Mouse (Mus musculus) lung, adult 2 months (tissue): ENCODE results near the gene Cgnl1. TPM values are rescaled to one million over a fixed set of nuclear protein-coding genes. Genes with fewer than 3 reads are reported as not detected.
A peak's percentile ranks its signal among the peaks of the same experiment; 100 is the strongest.

Source experiments
- DNase-seq: peaks from one replicate; pipeline ENCODE4 v3.0.0; 2022
- H3K4me1 ChIP-seq: fragments of 200-500 bp; 2 replicates; pipeline ENCODE4 v1.6.1; 2011; ENCODE audit warnings: low read length; ENCODE audit not compliant: control insufficient read depth, insufficient read depth
- H3K4me3 ChIP-seq: fragments of 200-500 bp; replicated peaks from 2 replicates; pipeline ENCODE3; 2011; ENCODE audit warnings: low read depth, mild to moderate bottlenecking, control low read depth, low read length; ENCODE audit errors: extremely low read depth
- CTCF ChIP-seq: fragments of 200-500 bp; IDR thresholded peaks from 2 replicates; pipeline ENCODE4 v1.5.1; 2011; ENCODE audit warnings: mild to moderate bottlenecking, low read length, control low read depth; ENCODE audit not compliant: insufficient read depth
- POLR2A ChIP-seq: fragments of 200-500 bp; IDR thresholded peaks from 2 replicates; pipeline ENCODE4 v1.6.1; 2011; ENCODE audit warnings: low read depth, mild to moderate bottlenecking, control low read depth, low read length, borderline replicate concordance; ENCODE audit errors: extremely low read depth
- WGBS: fragments of 180-500 bp; shearing (Covaris S2); methylation state at CpG from one replicate; pipeline ENCODE4 v1.1.7; 2018; 5-methylcytosine and 5-hydroxymethylcytosine counted together
- polyA plus RNA-seq: library from polyadenylated mRNA; depleted of rRNA; stranded (reverse); fragments of >200 nt; gene quantifications from 2 replicates; pipeline ENCODE4 v1.2.3, GENCODE M21; 2012

Gene Cgnl1
- polyA plus RNA-seq, 1 experiment: 32.9 TPM

- Histone ChIP-seq H3K4me1 (peaks cover 13% of the 10 kb centered on the region), H3K4me3 (peak overlapping the region; percentile 19)
- DNase-seq: no peak
- TF ChIP-seq CTCF (no peak), POLR2A (no peak)
- WGBS: 23% methylated on average over 9 of the region's 9 CpGs
These were observed 1.7 kb downstream of the Cgnl1 start for GRCm38 (mm10) chr9:71769701-71770100.

GRCm38 (mm10) chr9:71768119-71768518, 3.3 kb downstream of the Cgnl1 start:
- DNase-seq: no peak
- WGBS: 83% methylated on average over 1 of the region's 1 CpGs
- no peak overlapping the region for H3K4me3 ChIP-seq
- H3K4me1 ChIP-seq: peaks cover 13% of the 10 kb centered on the region
- no peak for TF ChIP-seq CTCF
- TF ChIP-seq POLR2A: no peak

- H3K4me3 ChIP-seq: no peak overlapping the region
- DNase-seq: no peak
- peaks cover 13% of the 10 kb centered on the region for H3K4me1 ChIP-seq
- no peak for TF ChIP-seq POLR2A
- TF ChIP-seq CTCF: no peak
- WGBS: 70% methylated on average over 2 of the region's 2 CpGs
These were observed 4.5 kb downstream of the Cgnl1 start for GRCm38 (mm10) chr9:71766902-71767301.

- 67% methylated on average over 8 of the region's 8 CpGs for WGBS
- no peak for DNase-seq
- TF ChIP-seq POLR2A (no peak), CTCF (no peak)
- Histone ChIP-seq H3K4me3 (no peak overlapping the region), H3K4me1 (peaks cover 12% of the 10 kb centered on the region)
These were observed 5.1 kb downstream of the Cgnl1 start for GRCm38 (mm10) chr9:71766306-71766705.

- no peak overlapping the region for H3K4me3 ChIP-seq
- TF ChIP-seq POLR2A (no peak), CTCF (no peak)
- WGBS: 61% methylated on average over 11 of the region's 11 CpGs
- DNase-seq: no peak
- H3K4me1 ChIP-seq: peaks cover 10% of the 10 kb centered on the region
These were observed 6.9 kb downstream of the Cgnl1 start for GRCm38 (mm10) chr9:71764551-71764950.

GRCm38 (mm10) chr9:71763273-71763672, 8.1 kb downstream of the Cgnl1 start:
- TF ChIP-seq POLR2A (no peak), CTCF (no peak)
- WGBS: 45% methylated on average over 1 of the region's 1 CpGs
- DNase-seq: no peak
- Histone ChIP-seq H3K4me3 (no peak overlapping the region), H3K4me1 (peaks cover 3% of the 10 kb centered on the region; the same call in 1 of the 2 replicates)

GRCm38 (mm10) chr9:71761663-71762062, 9.7 kb downstream of the Cgnl1 start:
- no peak for DNase-seq
- WGBS: 91% methylated on average over 4 of the region's 4 CpGs
- TF ChIP-seq CTCF (no peak), POLR2A (no peak)
- Histone ChIP-seq H3K4me1 (peaks cover 5% of the 10 kb centered on the region), H3K4me3 (no peak overlapping the region)

GRCm38 (mm10) chr9:71760518-71761141, 10.8 kb downstream of the Cgnl1 start:
- DNase-seq: no peak
- H3K4me1 ChIP-seq: peaks cover 5% of the 10 kb centered on the region
- TF ChIP-seq CTCF (no peak), POLR2A (no peak)
- 59% methylated on average over 14 of the region's 14 CpGs for WGBS
- no peak overlapping the region for H3K4me3 ChIP-seq

GRCm38 (mm10) chr9:71759893-71760292, 11.5 kb downstream of the Cgnl1 start:
- Histone ChIP-seq H3K4me3 (no peak overlapping the region), H3K4me1 (peaks cover 5% of the 10 kb centered on the region)
- peak; percentile 45 for DNase-seq
- no peak for TF ChIP-seq CTCF
- TF ChIP-seq POLR2A: no peak
- WGBS: 59% methylated on average over 5 of the region's 5 CpGs

- Histone ChIP-seq H3K4me1 (peaks cover 5% of the 10 kb centered on the region), H3K4me3 (no peak overlapping the region)
- no peak for DNase-seq
- TF ChIP-seq POLR2A: no peak
- no peak for TF ChIP-seq CTCF
- 58% methylated on average over 8 of the region's 8 CpGs for WGBS
These were observed 14.0 kb downstream of the Cgnl1 start for GRCm38 (mm10) chr9:71757386-71757785.
